Mouse (Mus musculus) skeletal muscle tissue, adult 2 months (tissue): Measurements from ENCODE around the gene Sel1l.
"Not testable (repeated sequence)": the region's sequence is repeated elsewhere in the genome, so short reads cannot be mapped to it uniquely, and the experiment has no call there.

ENCODE experiments used
- DNase-seq: peaks from one replicate; pipeline ENCODE4 v3.0.0-alpha.2; 2012; ENCODE audit warnings: low read depth, low spot score

The Sel1l gene

GRCm38 (mm10) chr12:91818726-91819125, 30.2 kb downstream of the Sel1l start:
- no peak for DNase-seq

- DNase-seq, result peak; percentile 21
These were observed 33.0 kb downstream of the Sel1l start for GRCm38 (mm10) chr12:91815990-91816389.

- DNase-seq, result no peak
These were observed 33.4 kb downstream of the Sel1l start for GRCm38 (mm10) chr12:91815552-91815951.

GRCm38 (mm10) chr12:91808911-91809310, 40.0 kb downstream of the Sel1l start:
- DNase-seq, result no peak

- no peak for DNase-seq
These were observed 41.2 kb downstream of the Sel1l start for GRCm38 (mm10) chr12:91807761-91808160.

GRCm38 (mm10) chr12:91807095-91807494, 41.9 kb downstream of the Sel1l start:
- no peak for DNase-seq

GRCm38 (mm10) chr12:91804262-91804661, 44.7 kb downstream of the Sel1l start:
- DNase-seq, result no peak

- DNase-seq, result no peak
These were observed 45.6 kb downstream of the Sel1l start for GRCm38 (mm10) chr12:91803207-91803932.

GRCm38 (mm10) chr12:91802586-91803206, 46.3 kb downstream of the Sel1l start:
- DNase-seq, result no peak

- no peak for DNase-seq
These were observed 48.0 kb downstream of the Sel1l start for GRCm38 (mm10) chr12:91800861-91801385.

GRCm38 (mm10) chr12:91799821-91800335, 49.1 kb downstream of the Sel1l start:
- no peak for DNase-seq

GRCm38 (mm10) chr12:91799379-91799773, 49.6 kb downstream of the Sel1l start:
- DNase-seq, result no peak

- no peak for DNase-seq
These were observed 50.1 kb downstream of the Sel1l start for GRCm38 (mm10) chr12:91798720-91799378.

GRCm38 (mm10) chr12:91796774-91797173, 52.2 kb downstream of the Sel1l start:
- DNase-seq, result no peak

- no peak for DNase-seq
These were observed 55.7 kb downstream of the Sel1l start for GRCm38 (mm10) chr12:91793266-91793665.

GRCm38 (mm10) chr12:91791822-91792221, 57.1 kb downstream of the Sel1l start:
- DNase-seq, result no peak

GRCm38 (mm10) chr12:91789801-91790200, 59.2 kb downstream of the Sel1l start:
- peak; percentile 57 for DNase-seq

- DNase-seq, result not testable (repeated sequence)
These were observed 60.5 kb downstream of the Sel1l start for GRCm38 (mm10) chr12:91788446-91788845.

GRCm38 (mm10) chr12:91787959-91788437, 61.0 kb downstream of the Sel1l start, which contains the start of gene Ston2:
TSS of gene Ston2 (minus strand) at chr12:91788387.
- DNase-seq, result no peak

- peak; percentile 96 for DNase-seq
These were observed 62.6 kb downstream of the Sel1l start for GRCm38 (mm10) chr12:91786355-91786754.

- no peak for DNase-seq
These were observed 67.5 kb downstream of the Sel1l start for GRCm38 (mm10) chr12:91781432-91781831.

- peak; percentile 42 for DNase-seq
These were observed 68.4 kb downstream of the Sel1l start for GRCm38 (mm10) chr12:91780531-91780930.
